ENCODE assay signal across 8 mouse cellular contexts in the genomic region with DNA sequence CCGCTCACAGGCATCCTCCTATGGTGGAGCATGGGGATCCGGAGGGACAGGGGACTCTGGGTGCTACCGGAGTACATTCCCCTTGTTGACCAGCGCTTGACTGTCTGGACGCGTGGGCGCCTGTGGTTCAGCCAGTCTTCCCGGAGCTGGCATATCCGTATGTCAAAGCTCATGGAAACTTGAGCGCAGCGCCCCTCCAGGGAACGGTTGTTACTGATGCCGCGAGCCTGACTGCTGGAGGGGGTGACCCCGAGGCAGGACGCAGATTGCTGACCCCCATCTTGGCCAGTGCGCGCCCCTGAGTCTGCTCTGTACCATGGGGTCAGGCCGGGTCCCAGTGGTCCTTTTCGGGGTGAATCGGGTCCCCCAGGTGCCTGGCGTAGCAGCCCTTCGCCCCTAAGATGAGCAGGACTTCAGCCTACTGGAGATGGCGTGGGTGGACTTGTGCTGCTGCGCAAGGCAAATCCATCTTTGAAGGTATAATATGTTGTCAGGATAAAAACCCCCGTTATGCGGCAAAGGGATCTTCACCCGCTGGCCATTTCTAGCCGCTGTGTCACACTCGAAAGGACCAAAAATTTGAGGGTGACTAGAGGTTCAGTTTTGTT. TPM values are rescaled to one million over a fixed set of nuclear protein-coding genes. Genes with fewer than 3 reads are reported as not detected.
DNase-seq lines count a peak whose midpoint lies in the region; ATAC-seq lines count a peak whose summit lies in the region.

No protein-coding gene starts in this region.

- peak overlapping the region; percentile 79 for H3K9ac ChIP-seq in kidney, embryonic 15.5 days
- H3K9ac ChIP-seq in forebrain, embryonic 12.5 days, result peak overlapping the region; percentile 80

- no peak; the same call in 1 of the 2 replicates for ATAC-seq in kidney, embryonic 15.5 days (replicated peaks; ENCODE audit: low FRiP score)
- no peak; the same call in none of the 2 replicates for ATAC-seq in forebrain, embryonic 12.5 days (ENCODE audit: low FRiP score)

- under 1% methylated on average over 30 of the region's 30 CpGs for WGBS in kidney, embryonic 15.5 days
- WGBS in forebrain, embryonic 12.5 days, result under 1% methylated on average over 30 of the region's 30 CpGs

- H3K27ac ChIP-seq in kidney, embryonic 15.5 days, result peak overlapping the region; percentile 98
- H3K27ac ChIP-seq in forebrain, embryonic 12.5 days, result peak overlapping the region; percentile 89

- H3K4me2 ChIP-seq in kidney, embryonic 15.5 days, result peak overlapping the region; percentile 97
- H3K4me2 ChIP-seq in forebrain, embryonic 12.5 days, result peak overlapping the region; percentile 98

- no peaks in the 10 kb centered on the region for H3K36me3 ChIP-seq in kidney, embryonic 15.5 days
- H3K36me3 ChIP-seq in forebrain, embryonic 12.5 days (replicated peaks), result no peaks in the 10 kb centered on the region

- H3K4me3 ChIP-seq in kidney, embryonic 15.5 days (replicated peaks), result peak overlapping the region; percentile 87
- H3K4me3 ChIP-seq in forebrain, embryonic 12.5 days (replicated peaks), result peak overlapping the region; percentile 76

- H3K9me3 ChIP-seq in kidney, embryonic 15.5 days (replicated peaks), result no peaks in the 10 kb centered on the region
- no peaks in the 10 kb centered on the region for H3K9me3 ChIP-seq in forebrain, embryonic 12.5 days

- no peak for DNase-seq in kidney, postnatal 14 days
- peak; percentile 78 for DNase-seq in NIH3T3 (ENCODE audit: low read depth)
- DNase-seq in induced T-regulatory cell, adult 2 months (ENCODE audit: low read depth), result peak; percentile 84
- DNase-seq in lung, postnatal 14 days, result peak; percentile 63
- peak; percentile 62 for DNase-seq in skeletal muscle tissue, adult 2 months (ENCODE audit: low read depth, low spot score)
- no peak for DNase-seq in ovary, postnatal 14 days (ENCODE audit: low spot score)

- no peaks in the 10 kb centered on the region for H3K27me3 ChIP-seq in kidney, embryonic 15.5 days
- peaks cover 4% of the 10 kb centered on the region; the same call in 1 of the 2 replicates for H3K27me3 ChIP-seq in forebrain, embryonic 12.5 days

- H3K4me1 ChIP-seq in kidney, embryonic 15.5 days, result peaks cover 26% of the 10 kb centered on the region
- H3K4me1 ChIP-seq in forebrain, embryonic 12.5 days, result peaks cover 15% of the 10 kb centered on the region

RNA-seq across cellular contexts. Expression of gene Kmt5a, which starts 0.5 kb away (rescaled TPM):
- polyA plus RNA-seq in kidney, embryonic 15.5 days (2015; fragmentation: Nextera tagmentation; extraction: Ambion mirVana), result 45.5 and 49.9 TPM in 2 replicates
- 41.9 and 59.7 TPM in 2 replicates for polyA plus RNA-seq in forebrain, embryonic 12.5 days (2016; fragmentation: Nextera tagmentation; extraction: Ambion mirVana)

RNA-seq across cellular contexts. Expression of gene Sbno1, which starts 14.4 kb away (rescaled TPM):
- polyA plus RNA-seq in kidney, embryonic 15.5 days (2015; fragmentation: Nextera tagmentation; extraction: Ambion mirVana), result 90.0 and 96.2 TPM in 2 replicates
- 102 and 109 TPM in 2 replicates for polyA plus RNA-seq in forebrain, embryonic 12.5 days (2016; fragmentation: Nextera tagmentation; extraction: Ambion mirVana)

RNA-seq across cellular contexts. Expression of gene Rilpl2, which starts 38.0 kb away (rescaled TPM):
- polyA plus RNA-seq in kidney, embryonic 15.5 days (2015; fragmentation: Nextera tagmentation; extraction: Ambion mirVana), result 29.6 and 32.8 TPM in 2 replicates
- 18.6 and 20.4 TPM in 2 replicates for polyA plus RNA-seq in forebrain, embryonic 12.5 days (2016; fragmentation: Nextera tagmentation; extraction: Ambion mirVana)

RNA-seq across cellular contexts. Expression of gene Snrnp35, which starts 42.7 kb away (rescaled TPM):
- polyA plus RNA-seq in kidney, embryonic 15.5 days (2015; fragmentation: Nextera tagmentation; extraction: Ambion mirVana), result 26.7 and 27.4 TPM in 2 replicates
- 32.0 and 33.1 TPM in 2 replicates for polyA plus RNA-seq in forebrain, embryonic 12.5 days (2016; fragmentation: Nextera tagmentation; extraction: Ambion mirVana)

Comparison
In these comparisons a context has a peak if more than half of its experiments do, and no peak if none do; other contexts are left out.
1. DNase-seq: peak in NIH3T3 (single experiment), induced T-regulatory cell, adult 2 months (single experiment), lung, postnatal 14 days (single experiment) and skeletal muscle tissue, adult 2 months (single experiment); none in kidney, postnatal 14 days (single experiment) and ovary, postnatal 14 days (single experiment).